Mouse (Mus musculus): Measurements from ENCODE around the gene Ric3.

DNA sequence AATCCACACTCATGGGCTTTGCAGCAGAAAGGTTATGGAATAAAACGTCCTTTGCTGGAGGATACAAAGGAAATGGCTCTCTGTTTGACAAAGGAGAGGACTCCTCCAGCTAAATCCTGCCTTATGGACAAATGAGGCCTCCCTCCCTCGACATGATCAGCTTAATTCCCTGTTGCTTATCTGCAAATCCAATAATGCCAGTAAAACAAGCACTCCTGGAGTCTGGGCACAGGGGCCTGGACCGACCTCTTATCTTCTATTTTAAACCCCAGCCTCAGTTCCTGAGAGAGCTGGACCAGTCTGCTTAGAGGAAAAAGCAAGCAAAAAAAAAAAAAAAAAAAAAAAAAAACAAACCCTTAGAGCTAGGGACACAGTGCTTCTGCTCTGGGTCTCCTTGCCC, 79.5 kb downstream of the Ric3 start:
- TF ChIP-seq POLR2A (IDR thresholded peaks at IDR 0.05; ENCODE audit: low read depth, low read length) (no peak), CTCF (IDR thresholded peaks at IDR 0.05; ENCODE audit: extremely low read depth, insufficient read depth, insufficient read length, insufficient replicate concordance) (no peak)
